Mouse (Mus musculus): Measurements from ENCODE around the gene Abca14. TPM values are rescaled to one million over a fixed set of nuclear protein-coding genes. Genes with fewer than 3 reads are reported as not detected.

Gene Abca14
- polyA plus RNA-seq, 1 experiment from 2014 or later, result not detected

- Histone ChIP-seq H3K4me3 (replicated peaks) (no peak overlapping the region), H3K4me1 (replicated peaks) (no peaks in the 10 kb centered on the region), H3K27ac (no peak overlapping the region), H3K9me3 (no peaks in the 10 kb centered on the region), H3K27me3 (replicated peaks) (no peaks in the 10 kb centered on the region), H3K4me2 (replicated peaks) (no peak overlapping the region), H3K9ac (no peak overlapping the region), H3K36me3 (no peaks in the 10 kb centered on the region)
- WGBS, result 89% methylated on average over 4 of the region's 4 CpGs
- no peak for ATAC-seq
Measured at GRCm38 (mm10) chr7:120181401-120182230, 22.1 kb upstream of the Abca14 start.

- ATAC-seq, result no peak
- Histone ChIP-seq H3K4me2 (replicated peaks) (no peak overlapping the region), H3K9ac (no peak overlapping the region), H3K4me1 (replicated peaks) (no peaks in the 10 kb centered on the region), H3K27me3 (replicated peaks) (no peaks in the 10 kb centered on the region), H3K9me3 (no peaks in the 10 kb centered on the region), H3K27ac (no peak overlapping the region), H3K4me3 (replicated peaks) (no peak overlapping the region), H3K36me3 (no peaks in the 10 kb centered on the region)
Measured at GRCm38 (mm10) chr7:120182891-120183290, 20.9 kb upstream of the Abca14 start.

GRCm38 (mm10) chr7:120188946-120189345, 14.8 kb upstream of the Abca14 start:
- ATAC-seq, result 0 out of 2 replicates have a peak, but pooled peaks have one; percentile 8
- Histone ChIP-seq H3K4me3 (replicated peaks) (no peak overlapping the region), H3K9ac (no peak overlapping the region), H3K4me2 (replicated peaks) (no peak overlapping the region), H3K9me3 (no peaks in the 10 kb centered on the region), H3K4me1 (replicated peaks) (0 out of 2 replicates have a peak, but pooled peaks cover 9% of the 10 kb centered on the region), H3K36me3 (no peaks in the 10 kb centered on the region), H3K27me3 (replicated peaks) (no peaks in the 10 kb centered on the region), H3K27ac (peak overlapping the region; percentile 40; the same call in 1 of the 2 replicates)
- WGBS, result 83% methylated on average over 5 of the region's 5 CpGs

- no peaks in the 10 kb centered on the region for H3K27me3 ChIP-seq (replicated peaks)
Measured at GRCm38 (mm10) chr7:120189369-120190149, 14.2 kb upstream of the Abca14 start.

GRCm38 (mm10) chr7:120190150-120190665, 13.6 kb upstream of the Abca14 start:
- Histone ChIP-seq H3K36me3 (no peaks in the 10 kb centered on the region), H3K27ac (peak overlapping the region; percentile 44; the same call in 1 of the 2 replicates), H3K27me3 (replicated peaks) (no peaks in the 10 kb centered on the region), H3K9ac (no peak overlapping the region), H3K4me2 (replicated peaks) (no peak overlapping the region), H3K4me1 (replicated peaks) (0 out of 2 replicates have a peak, but pooled peaks cover 9% of the 10 kb centered on the region), H3K4me3 (replicated peaks) (no peak overlapping the region), H3K9me3 (no peaks in the 10 kb centered on the region)
- 33% methylated on average over 8 of the region's 8 CpGs for WGBS
- ATAC-seq, result peak; percentile 65

More at GRCm38 (mm10) chr7:120189369-120190149, 14.2 kb upstream of the Abca14 start:
- no peak overlapping the region for H3K4me3 ChIP-seq (replicated peaks)
- 0 out of 2 replicates have a peak, but pooled peaks cover 9% of the 10 kb centered on the region for H3K4me1 ChIP-seq (replicated peaks)
- 45% methylated on average over 8 of the region's 8 CpGs for WGBS
- no peak overlapping the region for H3K9ac ChIP-seq
- no peak overlapping the region; the same call in 1 of the 2 replicates for H3K4me2 ChIP-seq (replicated peaks)
- H3K27ac ChIP-seq, result peak overlapping the region; percentile 44
- H3K9me3 ChIP-seq, result no peaks in the 10 kb centered on the region
- peak; percentile 95 for ATAC-seq
- H3K36me3 ChIP-seq, result no peaks in the 10 kb centered on the region

GRCm38 (mm10) chr7:120192207-120192606, 11.6 kb upstream of the Abca14 start:
- no peak overlapping the region for H3K4me3 ChIP-seq (replicated peaks)
- H3K4me1 ChIP-seq (replicated peaks), result 0 out of 2 replicates have a peak, but pooled peaks cover 9% of the 10 kb centered on the region
- H3K36me3 ChIP-seq, result no peaks in the 10 kb centered on the region
- no peak overlapping the region for H3K9ac ChIP-seq
- no peaks in the 10 kb centered on the region for H3K9me3 ChIP-seq
- no peak overlapping the region for H3K27ac ChIP-seq
- H3K4me2 ChIP-seq (replicated peaks), result no peak overlapping the region
- no peaks in the 10 kb centered on the region for H3K27me3 ChIP-seq (replicated peaks)
- 47% methylated on average over 3 of the region's 3 CpGs for WGBS
- no peak for ATAC-seq

GRCm38 (mm10) chr7:120192816-120193215, 10.9 kb upstream of the Abca14 start:
- H3K4me1 ChIP-seq (replicated peaks), result 0 out of 2 replicates have a peak, but pooled peaks cover 9% of the 10 kb centered on the region
- H3K27ac ChIP-seq, result no peak overlapping the region
- no peaks in the 10 kb centered on the region for H3K27me3 ChIP-seq (replicated peaks)
- no peaks in the 10 kb centered on the region for H3K36me3 ChIP-seq
- H3K4me2 ChIP-seq (replicated peaks), result no peak overlapping the region
- 74% methylated on average over 6 of the region's 6 CpGs for WGBS
- no peak overlapping the region for H3K9ac ChIP-seq
- ATAC-seq, result no peak
- no peak overlapping the region for H3K4me3 ChIP-seq (replicated peaks)
- H3K9me3 ChIP-seq, result no peaks in the 10 kb centered on the region

GRCm38 (mm10) chr7:120195207-120195606, 8.6 kb upstream of the Abca14 start:
- 88% methylated on average over 4 of the region's 4 CpGs for WGBS
- Histone ChIP-seq H3K4me3 (replicated peaks) (no peak overlapping the region), H3K9ac (no peak overlapping the region), H3K36me3 (no peaks in the 10 kb centered on the region), H3K27ac (no peak overlapping the region), H3K27me3 (replicated peaks) (no peaks in the 10 kb centered on the region), H3K4me2 (replicated peaks) (no peak overlapping the region), H3K9me3 (no peaks in the 10 kb centered on the region), H3K4me1 (replicated peaks) (0 out of 2 replicates have a peak, but pooled peaks cover 3% of the 10 kb centered on the region)
- no peak for ATAC-seq

GRCm38 (mm10) chr7:120201231-120201744, 2.5 kb upstream of the Abca14 start:
- Histone ChIP-seq H3K36me3 (no peaks in the 10 kb centered on the region), H3K27me3 (replicated peaks) (peaks cover 17% of the 10 kb centered on the region), H3K9ac (0 out of 2 replicates have a peak overlapping the region, but pooled peaks have one; percentile 17), H3K4me3 (replicated peaks) (peak overlapping the region; percentile 22), H3K27ac (no peak overlapping the region), H3K9me3 (no peaks in the 10 kb centered on the region), H3K4me1 (replicated peaks) (peaks cover 6% of the 10 kb centered on the region; the same call in 1 of the 2 replicates), H3K4me2 (replicated peaks) (peak overlapping the region; percentile 57)
- WGBS, result 5% methylated on average over 14 of the region's 14 CpGs
- no peak for ATAC-seq

GRCm38 (mm10) chr7:120201771-120202170, 2.0 kb upstream of the Abca14 start, which contains the start of gene Crym:
Gene Crym (minus strand): TSS chr7:120202111.
- Histone ChIP-seq H3K4me3 (replicated peaks) (peak within 1 kb of the TSS; percentile 22), H3K27me3 (replicated peaks) (peaks cover 17% of the 10 kb centered on the region), H3K4me1 (replicated peaks) (peaks cover 6% of the 10 kb centered on the region; the same call in 1 of the 2 replicates), H3K27ac (no peak within 1 kb of the TSS), H3K9me3 (no peaks in the 10 kb centered on the region), H3K9ac (0 out of 2 replicates have a peak within 1 kb of the TSS, but pooled peaks have one; percentile 17), H3K4me2 (replicated peaks) (peak within 1 kb of the TSS; percentile 57), H3K36me3 (no peaks in the 10 kb centered on the region)
- WGBS, result 6% methylated on average over 26 of the region's 26 CpGs
- ATAC-seq, result no peak

GRCm38 (mm10) chr7:120205989-120206388, 2.2 kb downstream of the Abca14 start:
- Histone ChIP-seq H3K36me3 (no peaks in the 10 kb centered on the region), H3K4me1 (replicated peaks) (peaks cover 6% of the 10 kb centered on the region; the same call in 1 of the 2 replicates), H3K27me3 (replicated peaks) (peaks cover 11% of the 10 kb centered on the region), H3K9ac (no peak overlapping the region), H3K4me2 (replicated peaks) (no peak overlapping the region), H3K4me3 (replicated peaks) (no peak overlapping the region), H3K27ac (no peak overlapping the region), H3K9me3 (no peaks in the 10 kb centered on the region)
- WGBS, result 39% methylated on average over 9 of the region's 9 CpGs
- no peak for ATAC-seq

GRCm38 (mm10) chr7:120228541-120228940, 24.8 kb downstream of the Abca14 start:
- Histone ChIP-seq H3K27me3 (replicated peaks) (no peaks in the 10 kb centered on the region), H3K27ac (no peak overlapping the region), H3K9ac (no peak overlapping the region), H3K4me3 (replicated peaks) (no peak overlapping the region), H3K9me3 (no peaks in the 10 kb centered on the region), H3K36me3 (no peaks in the 10 kb centered on the region), H3K4me1 (replicated peaks) (no peaks in the 10 kb centered on the region), H3K4me2 (replicated peaks) (no peak overlapping the region)
- no peak for ATAC-seq
